In genomic region chr11:120353500-120354303, GRCm38 (mm10) we compare ENCODE assay signal across 8 mouse cellular contexts. TPM values are rescaled to one million over a fixed set of nuclear protein-coding genes. Genes with fewer than 3 reads are reported as not detected.
DNase-seq lines count a peak whose midpoint lies in the region; ATAC-seq and TF ChIP-seq lines count a peak whose summit lies in the region.

No protein-coding gene starts in this region.

- intact Hi-C loops in left cerebral cortex, adult 2 months (cut with DNase I): loop anchor here (2.0 kb wide), 1 partner anchor 17 kb away; no protein-coding TSS in a partner anchor
- intact Hi-C loops in gastrocnemius, adult 2 months (cut with DNase I): no loop called here

- H3K4me2 ChIP-seq in hindbrain, postnatal 0 days (ENCODE audit: low read depth, low read length): 0 out of 2 replicates have a peak overlapping the region, but pooled peaks have one; percentile 16
- peak overlapping the region; percentile 64 for H3K4me2 ChIP-seq in liver, embryonic 11.5 days

- H3K27me3 ChIP-seq in hindbrain, postnatal 0 days (ENCODE audit: insufficient read depth, low read length): no peaks in the 10 kb centered on the region
- no peaks in the 10 kb centered on the region for H3K27me3 ChIP-seq in liver, embryonic 11.5 days (replicated peaks; ENCODE audit: control insufficient read depth, insufficient read depth, low read length)

- no peaks in the 10 kb centered on the region for H3K36me3 ChIP-seq in hindbrain, postnatal 0 days (ENCODE audit: insufficient read depth, low read length)
- no peaks in the 10 kb centered on the region for H3K36me3 ChIP-seq in liver, embryonic 11.5 days (ENCODE audit: control insufficient read depth, insufficient read depth, low read length)

- no peak overlapping the region for H3K9ac ChIP-seq in hindbrain, postnatal 0 days (replicated peaks; ENCODE audit: low read length)
- H3K9ac ChIP-seq in liver, embryonic 11.5 days (ENCODE audit: low read depth, low read length): peak overlapping the region; percentile 43

- H3K4me3 ChIP-seq in left cerebral cortex, adult 2 months: no peak overlapping the region
- H3K4me3 ChIP-seq in gastrocnemius, adult 2 months: peak overlapping the region; percentile 65
- no peak overlapping the region for H3K4me3 ChIP-seq in hindbrain, postnatal 0 days (ENCODE audit: low read length)
- H3K4me3 ChIP-seq in liver, embryonic 11.5 days (ENCODE audit: low read depth, low read length): peak overlapping the region; percentile 29

- DNase-seq in left cerebral cortex, adult 2 months (ENCODE audit: extremely low spot score in 1 of 2, low spot score in 2 of 2): no peak
- DNase-seq in left cerebral cortex, adult 11 months (ENCODE audit: low spot score): no peak
- DNase-seq in cerebellum, adult 11-12 months: peak; percentile 67
- DNase-seq in gastrocnemius, adult 2 months: peak; percentile 93
- no peak for DNase-seq in hindbrain, postnatal 0 days (ENCODE audit: low spot score)
- peak; percentile 79 for DNase-seq in liver, embryonic 11.5 days (ENCODE audit: low spot score)
- peak; percentile 97 to 99 for DNase-seq in natural killer cell, adult 2 months (ENCODE audit: low spot score in 2 of 2)
- DNase-seq in testis, postnatal 10 days (ENCODE audit: low spot score): peak; percentile 93

- peak; percentile 72 for TF ChIP-seq CTCF in left cerebral cortex, adult 2 months (IDR thresholded peaks at IDR 0.05)
- TF ChIP-seq CTCF in gastrocnemius, adult 2 months (IDR thresholded peaks at IDR 0.05): peak; percentile 89
- peak; percentile 76 for TF ChIP-seq CTCF in hindbrain, postnatal 0 days (IDR thresholded peaks at IDR 0.05; ENCODE audit: low read depth)

- H3K9me3 ChIP-seq in hindbrain, postnatal 0 days (ENCODE audit: low read length): no peaks in the 10 kb centered on the region
- no peaks in the 10 kb centered on the region for H3K9me3 ChIP-seq in liver, embryonic 11.5 days (ENCODE audit: control insufficient read depth, low read length)

- WGBS in hindbrain, postnatal 0 days: 31% methylated on average over 26 of the region's 26 CpGs
- 13% methylated on average over 26 of the region's 26 CpGs for WGBS in liver, embryonic 11.5 days

- H3K4me1 ChIP-seq in hindbrain, postnatal 0 days (ENCODE audit: insufficient read depth, low read length): peaks cover 26% of the 10 kb centered on the region
- H3K4me1 ChIP-seq in liver, embryonic 11.5 days (replicated peaks; ENCODE audit: control insufficient read depth, insufficient read depth, low read length): peaks cover 76% of the 10 kb centered on the region

- no peak overlapping the region for H3K27ac ChIP-seq in left cerebral cortex, adult 2 months
- H3K27ac ChIP-seq in gastrocnemius, adult 2 months: peak overlapping the region; percentile 100
- peak overlapping the region; percentile 100; the same call in 1 of the 2 replicates for H3K27ac ChIP-seq in hindbrain, postnatal 0 days
- peak overlapping the region; percentile 81 for H3K27ac ChIP-seq in liver, embryonic 11.5 days (ENCODE audit: low read depth, low read length)

- no peak for ATAC-seq in hindbrain, postnatal 0 days
- peak; percentile 84 for ATAC-seq in liver, embryonic 11.5 days (replicated peaks; ENCODE audit: low FRiP score)

RNA-seq across cellular contexts. Expression of gene Actg1, which starts 5.4 kb away (rescaled TPM):
- 1,000 to 10,000 TPM; 1,100 to 1,129 TPM for total RNA-seq in left cerebral cortex, adult 2 months (2021)
- total RNA-seq in gastrocnemius, adult 2 months (2021): 100 to 1,000 TPM; 201 to 262 TPM
- total RNA-seq in hindbrain, postnatal 0 days (2014; rRNA removed): 2,410 and 2,568 TPM in 2 replicates
- 3,348 and 3,639 TPM in 2 replicates for polyA plus RNA-seq in hindbrain, postnatal 0 days (2015; fragmentation: Nextera tagmentation; extraction: Ambion mirVana)
- polyA plus RNA-seq in liver, embryonic 11.5 days (2014; fragmentation: Nextera tagmentation; extraction: Ambion mirVana): 1,592 and 1,704 TPM in 2 replicates

RNA-seq across cellular contexts. Expression of gene Fscn2, which starts 7.6 kb away (rescaled TPM):
- under 1 TPM in 1 of 2 experiments, not detected in 1; 0.25 TPM for total RNA-seq in left cerebral cortex, adult 2 months (2021)
- under 1 TPM in 1 of 2 experiments, not detected in 1; 0.87 TPM for total RNA-seq in gastrocnemius, adult 2 months (2021)
- 3.0 and 9.0 TPM in 2 replicates for total RNA-seq in hindbrain, postnatal 0 days (2014; rRNA removed)
- 1.5 and 1.9 TPM in 2 replicates for polyA plus RNA-seq in hindbrain, postnatal 0 days (2015; fragmentation: Nextera tagmentation; extraction: Ambion mirVana)
- 0.29 TPM in 1 of 2 replicates, not detected in the other for polyA plus RNA-seq in liver, embryonic 11.5 days (2014; fragmentation: Nextera tagmentation; extraction: Ambion mirVana)

RNA-seq across cellular contexts. Expression of gene Faap100, which starts 24.9 kb away (rescaled TPM):
- total RNA-seq in left cerebral cortex, adult 2 months (2021): 10 to 100 TPM; 16.1 to 17.6 TPM
- total RNA-seq in gastrocnemius, adult 2 months (2021): 10 to 100 TPM; 18.5 to 18.8 TPM
- total RNA-seq in hindbrain, postnatal 0 days (2014; rRNA removed): 175 and 178 TPM in 2 replicates
- polyA plus RNA-seq in hindbrain, postnatal 0 days (2015; fragmentation: Nextera tagmentation; extraction: Ambion mirVana): 74.6 and 76.4 TPM in 2 replicates
- polyA plus RNA-seq in liver, embryonic 11.5 days (2014; fragmentation: Nextera tagmentation; extraction: Ambion mirVana): 22.8 and 23.2 TPM in 2 replicates

Comparison
In these comparisons a context has a peak if more than half of its experiments do, and no peak if none do; other contexts are left out.
1. DNase-seq: peak in cerebellum, adult 11-12 months (single experiment), gastrocnemius, adult 2 months (single experiment), liver, embryonic 11.5 days (single experiment), natural killer cell, adult 2 months (2 of 2) and testis, postnatal 10 days (single experiment); none in left cerebral cortex, adult 2 months (0 of 2), left cerebral cortex, adult 11 months (single experiment) and hindbrain, postnatal 0 days (single experiment).
2. H3K4me3 ChIP-seq: peak in gastrocnemius, adult 2 months (single experiment) and liver, embryonic 11.5 days (single experiment); none in left cerebral cortex, adult 2 months (single experiment) and hindbrain, postnatal 0 days (single experiment).
3. Peak in every context shown above with its lines, with median percentiles within 50 percentile points of each other: CTCF ChIP-seq.